Mouse (Mus musculus) kidney, postnatal 25 days (tissue): ENCODE measurements around the gene Kcnab2.

Source experiments
- DNase-seq, 2 experiments: peaks; one replicate each; pipeline ENCODE4 v3.0.0; 2021; ENCODE audit warnings: mixed read lengths in 2 of 2

The Kcnab2 gene

GRCm38 (mm10) chr4:152477466-152478223 is at the start of gene Kcnab2:
Kcnab2 (minus strand) TSS chr4:152477871.
- peak; percentile 100 for DNase-seq

DNA sequence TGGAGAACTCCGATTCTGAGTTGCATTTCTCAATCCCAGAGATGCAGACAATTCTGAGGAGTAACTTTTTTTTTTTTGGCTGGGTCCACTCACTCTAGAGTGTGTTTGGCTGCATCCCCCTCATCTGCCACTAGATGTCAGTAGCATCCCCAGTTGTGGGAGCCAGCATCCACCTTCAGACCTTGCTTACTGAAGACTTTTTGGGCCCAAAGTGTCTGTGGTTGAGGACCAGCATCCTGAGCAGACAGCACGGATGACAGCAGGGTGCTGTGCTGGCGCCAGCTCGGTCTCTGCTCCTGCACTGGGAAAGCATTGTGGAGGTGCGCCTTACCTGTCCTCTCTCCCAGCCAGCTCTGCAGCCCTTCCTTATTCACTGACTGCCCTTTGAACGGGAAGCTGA is 42.4 kb upstream of the Kcnab2 start:
- DNase-seq, result peak; percentile 58 to 73

GRCm38 (mm10) chr4:152519106-152519505 is 41.4 kb upstream of the Kcnab2 start:
- DNase-seq, result no peak

- no peak for DNase-seq
Observed at GRCm38 (mm10) chr4:152514884-152515283, 37.2 kb upstream of the Kcnab2 start.

- no peak for DNase-seq
Observed at GRCm38 (mm10) chr4:152512221-152512925, 34.7 kb upstream of the Kcnab2 start.

- DNase-seq, result peak in 1 of 2 experiments; percentile 9
Observed at GRCm38 (mm10) chr4:152494360-152494879, 16.7 kb upstream of the Kcnab2 start.

- DNase-seq, result peak; percentile 80 to 87
Observed at GRCm38 (mm10) chr4:152491250-152491899, 13.7 kb upstream of the Kcnab2 start.

DNA sequence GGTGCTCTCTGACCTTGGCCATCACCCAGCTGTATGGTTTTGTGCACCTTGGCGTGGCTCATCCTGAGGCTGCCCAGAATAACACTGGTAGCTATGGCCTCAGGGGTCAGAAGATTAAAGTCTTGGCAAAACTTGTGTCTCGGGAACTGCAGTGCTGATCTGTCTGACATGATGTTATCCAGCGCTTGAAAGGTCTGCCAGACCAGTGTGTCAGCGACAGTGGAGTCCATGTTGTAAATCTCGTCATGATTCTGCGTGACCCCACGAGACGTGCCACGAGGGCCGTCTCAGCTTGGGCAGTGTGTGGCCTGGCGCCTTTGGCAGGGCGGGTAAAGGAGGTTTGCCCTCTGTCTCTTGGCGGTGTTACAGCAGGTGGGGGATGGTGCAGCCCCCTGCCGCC is 12.6 kb upstream of the Kcnab2 start:
- DNase-seq, result no peak

GRCm38 (mm10) chr4:152488046-152488445 is 10.4 kb upstream of the Kcnab2 start:
- DNase-seq, result no peak

DNA sequence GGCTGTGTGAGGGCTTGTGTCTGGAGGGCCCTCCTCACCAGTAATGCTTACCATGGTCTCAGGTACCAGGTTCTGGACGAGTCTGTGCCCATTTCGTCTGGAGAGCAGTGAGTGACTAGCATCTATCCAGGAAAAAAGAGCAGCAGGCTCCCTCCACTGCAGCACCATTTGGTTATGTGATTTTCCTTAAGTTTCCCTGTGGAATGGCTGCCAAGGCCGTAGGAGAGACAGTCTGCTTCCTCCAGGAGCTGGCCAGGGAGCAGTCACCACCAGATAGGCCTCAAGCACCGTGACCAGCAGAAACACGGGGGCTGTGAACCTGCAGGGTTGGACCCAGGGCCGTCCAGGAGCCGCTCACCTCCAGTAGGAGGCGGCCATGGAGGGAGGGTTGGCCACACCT is 2.8 kb upstream of the Kcnab2 start:
- no peak for DNase-seq

- DNase-seq, result no peak
Observed at GRCm38 (mm10) chr4:152478224-152478567, 525 bp upstream of the Kcnab2 start.

DNA sequence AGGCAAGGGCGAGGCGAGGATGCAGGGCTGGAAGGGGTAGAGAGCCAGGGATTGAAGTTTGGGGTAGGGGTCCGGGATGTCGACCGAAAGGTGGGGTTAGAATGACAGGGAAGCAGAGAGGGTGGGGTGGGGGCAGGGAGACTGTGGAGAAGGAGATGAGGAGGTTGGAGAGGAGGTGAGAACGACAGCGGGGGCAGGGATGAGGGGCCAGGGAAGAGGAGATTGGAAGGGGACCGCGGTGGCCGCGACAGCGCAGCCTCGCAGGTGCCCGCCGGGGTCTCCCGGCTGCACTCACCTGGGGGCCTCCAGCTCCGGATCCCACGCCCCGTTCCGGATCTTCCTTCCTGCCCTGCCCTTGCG is 585 bp downstream of the Kcnab2 start:
- DNase-seq, result no peak

DNA sequence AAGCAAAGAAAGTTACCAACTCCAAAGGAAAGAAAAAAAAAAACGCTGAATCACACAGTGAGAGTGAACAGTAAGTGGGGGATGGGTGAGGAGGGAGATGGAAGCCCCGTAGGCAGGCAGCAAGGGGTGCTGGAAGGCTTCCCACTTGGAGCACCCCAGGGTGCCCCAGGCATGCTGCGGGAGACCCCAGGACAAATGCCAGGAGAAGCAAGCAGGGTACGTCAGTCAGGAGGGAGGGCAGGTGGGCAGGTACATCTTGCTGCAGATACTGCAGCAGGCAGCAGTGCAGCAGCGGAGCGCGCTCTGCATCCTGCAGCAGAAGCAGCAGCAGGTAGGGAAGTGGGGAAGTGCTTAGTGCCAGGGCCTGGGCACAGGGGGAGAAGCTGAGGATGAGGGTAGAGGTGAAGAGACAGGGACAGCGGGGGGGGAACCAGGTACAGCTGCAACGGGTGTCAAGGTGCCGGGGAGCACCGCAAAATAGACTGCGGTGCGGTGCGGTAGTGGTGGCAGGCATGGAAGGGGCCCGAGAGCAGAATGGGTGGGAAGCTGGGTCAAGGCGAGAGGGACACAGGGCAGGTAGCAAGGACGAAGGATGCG is 1.1 kb downstream of the Kcnab2 start, which contains the start of gene Nphp4:
Gene Nphp4, plus strand, starts transcription at position 280 of the 597 bp plus-strand sequence.
- no peak for DNase-seq

DNA sequence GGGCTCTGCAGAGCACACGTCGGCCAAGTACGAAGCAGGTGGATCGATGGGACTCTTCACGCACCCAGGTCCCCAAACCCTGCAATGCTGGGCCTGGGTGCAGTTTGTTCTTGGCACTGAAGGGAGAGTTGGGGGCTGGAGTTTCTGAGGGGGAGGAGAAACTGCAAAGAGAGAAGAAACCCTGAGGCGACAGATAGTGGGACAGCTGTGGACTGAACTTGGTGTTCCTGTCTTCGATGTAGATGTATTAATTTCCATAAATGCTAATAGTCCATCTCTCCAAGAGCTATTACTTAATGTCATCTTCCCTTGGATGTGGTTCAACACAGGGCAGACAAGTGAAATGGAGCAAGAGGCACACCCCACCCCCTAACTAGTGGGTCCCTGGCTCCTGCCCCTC is 1.7 kb downstream of the Kcnab2 start:
- no peak for DNase-seq

DNA sequence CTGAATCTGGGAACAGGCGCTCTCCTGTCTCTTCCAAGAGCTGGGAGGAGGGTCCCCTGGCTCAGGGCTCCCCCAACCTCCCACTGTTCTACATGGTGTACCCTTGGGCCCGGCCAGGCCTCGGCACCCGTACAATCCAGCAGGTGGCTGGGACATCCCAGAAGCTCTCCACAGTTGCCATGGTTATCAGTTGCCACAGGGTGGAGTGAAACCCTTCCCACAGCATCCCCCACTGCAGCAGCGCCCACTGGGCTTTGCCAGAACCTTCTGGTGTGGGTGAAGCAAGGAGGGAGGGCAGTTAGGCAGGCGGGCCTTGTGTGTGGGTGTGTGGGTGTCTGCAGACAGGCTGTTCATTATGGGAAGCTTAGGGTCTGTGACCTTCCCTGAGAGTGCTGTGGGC is 9.7 kb downstream of the Kcnab2 start:
- DNase-seq, result no peak

DNA sequence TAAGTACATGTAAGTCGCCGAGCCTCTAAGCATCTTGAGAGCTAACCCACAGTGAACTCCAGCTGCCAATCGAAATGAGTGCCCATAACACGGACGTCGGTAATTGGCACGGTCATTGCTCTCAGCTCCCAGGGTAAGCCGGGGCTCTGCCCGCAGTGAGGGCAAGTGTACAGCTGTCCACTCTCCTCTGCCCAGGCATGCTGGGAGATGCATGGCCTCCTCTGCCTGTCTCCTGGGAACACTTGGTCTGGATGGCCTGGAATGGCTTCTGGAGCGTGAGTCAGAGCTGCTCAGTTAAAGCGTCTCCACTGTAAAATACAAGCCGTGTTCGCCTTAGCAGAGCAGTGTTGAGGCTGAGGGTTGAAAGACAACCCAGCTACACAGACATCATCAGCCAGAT is 11.1 kb downstream of the Kcnab2 start:
- DNase-seq, result no peak

DNA sequence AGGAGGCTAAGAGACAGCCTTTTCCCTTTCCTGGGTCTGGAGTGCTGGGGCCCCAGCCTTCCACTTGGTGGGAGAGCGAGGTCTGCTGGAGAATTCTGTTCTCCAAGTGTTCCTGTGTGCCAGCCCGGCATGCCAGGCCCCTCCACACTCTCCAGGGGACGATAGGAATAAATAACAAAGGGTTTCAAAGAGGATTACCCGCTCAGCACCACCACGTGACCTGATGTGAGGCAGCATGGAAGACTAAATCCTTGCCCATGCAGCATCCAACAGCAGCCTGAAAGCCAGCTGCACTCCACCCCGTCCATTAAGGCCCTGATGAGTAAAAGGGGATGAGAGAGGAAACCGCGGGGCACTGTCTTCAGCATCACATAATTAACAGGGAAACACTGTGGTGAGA is 12.6 kb downstream of the Kcnab2 start:
- no peak for DNase-seq

DNA sequence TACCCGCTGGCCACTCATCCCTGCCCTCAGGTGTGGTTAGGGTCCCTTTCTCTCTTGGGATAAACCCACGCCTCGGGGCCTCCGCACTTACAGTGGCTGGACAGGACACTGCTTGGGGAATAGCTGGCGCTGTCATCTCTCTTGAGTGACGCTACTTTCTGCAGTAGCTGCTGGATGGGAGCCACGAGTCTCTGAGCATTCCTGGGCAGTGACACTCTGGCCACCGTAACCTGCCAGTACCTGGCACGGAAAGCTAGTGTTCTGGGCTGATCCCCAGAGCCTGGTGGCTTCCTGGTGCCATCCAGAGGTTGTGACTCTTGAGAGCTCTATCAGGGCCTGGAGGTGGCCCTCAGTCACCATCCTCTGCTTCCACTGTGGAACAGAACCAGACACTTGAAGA is 14.5 kb downstream of the Kcnab2 start:
- DNase-seq, result peak; percentile 18 to 54

DNA sequence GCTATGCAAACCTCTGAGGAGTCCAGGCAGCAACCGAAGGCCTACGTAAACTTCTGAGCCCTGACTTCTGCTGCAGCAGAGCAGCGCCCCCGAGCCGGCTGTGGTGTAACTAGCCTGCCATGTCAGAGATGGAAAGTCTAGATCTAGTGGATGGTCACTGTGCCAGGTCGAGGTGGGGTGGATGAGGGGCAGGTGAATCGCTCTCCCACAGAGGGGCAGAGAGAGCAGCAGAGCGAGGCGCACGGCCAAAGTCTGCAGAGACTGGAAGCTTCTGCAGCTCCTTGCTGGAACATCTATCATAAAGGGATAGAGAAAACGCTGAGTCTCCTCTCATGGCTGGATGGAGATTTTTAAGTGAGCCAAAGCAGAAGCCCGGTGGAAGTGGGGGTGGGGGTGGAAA is 15.2 kb downstream of the Kcnab2 start:
- peak; percentile 72 to 92 for DNase-seq

- DNase-seq, result no peak
Observed at GRCm38 (mm10) chr4:152457673-152458072, 20.0 kb downstream of the Kcnab2 start.

- no peak for DNase-seq
Observed at GRCm38 (mm10) chr4:152456609-152457008, 21.1 kb downstream of the Kcnab2 start.

- no peak for DNase-seq
Observed at GRCm38 (mm10) chr4:152454153-152454552, 23.5 kb downstream of the Kcnab2 start.

- DNase-seq, result no peak
Observed at GRCm38 (mm10) chr4:152453079-152453478, 24.6 kb downstream of the Kcnab2 start.
